Mouse (Mus musculus): Measurements from ENCODE around the gene Olfr768. TPM values are rescaled to one million over a fixed set of nuclear protein-coding genes. Genes with fewer than 3 reads are reported as not detected.
"Not testable (repeated sequence)": the region's sequence is repeated elsewhere in the genome, so short reads cannot be mapped to it uniquely, and the experiment has no call there.

The Olfr768 gene
- polyA plus RNA-seq, 2 experiments: 0.04 TPM; not detected in 1

DNA sequence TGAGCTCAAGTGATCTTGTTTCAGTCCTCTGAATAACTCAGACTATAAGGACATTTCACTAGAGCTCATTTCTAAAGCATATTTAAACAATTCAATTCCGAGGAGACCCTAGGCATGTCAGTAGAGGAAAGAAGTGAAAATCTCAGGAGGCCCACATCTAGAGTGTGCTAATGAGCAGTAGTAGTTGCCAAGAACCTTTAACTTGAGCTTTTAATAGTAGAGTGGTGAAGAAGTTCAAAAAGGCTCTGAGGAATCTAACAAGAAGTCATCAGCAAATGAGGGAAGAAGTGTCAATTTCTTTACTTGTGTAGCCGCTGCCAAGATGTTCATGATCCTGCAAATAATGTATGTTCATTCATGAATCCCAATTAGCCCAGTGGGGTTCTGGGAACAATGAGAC lies 30.3 kb downstream of the Olfr768 start, which contains the start of gene Olfr766-ps1:
Gene Olfr766-ps1 (minus strand): TSS at position 101 of the 400 bp plus-strand sequence.
- ATAC-seq (ENCODE audit: low FRiP score, low read depth): no peak
- Histone ChIP-seq H3K4me3 (replicated peaks; ENCODE audit: low read length) (no peak within 1 kb of the TSS), H3K36me3 (ENCODE audit: control insufficient read depth, insufficient read depth, low read length) (no peaks in the 10 kb centered on the region), H3K4me1 (ENCODE audit: control insufficient read depth, insufficient read depth, low read length) (no peaks in the 10 kb centered on the region), H3K4me2 (replicated peaks; ENCODE audit: low read depth, low read length, severe bottlenecking) (no peak within 1 kb of the TSS), H3K9ac (ENCODE audit: low read depth, low read length, severe bottlenecking) (no peak within 1 kb of the TSS), H3K9me3 (ENCODE audit: control insufficient read depth, low read length) (no peaks in the 10 kb centered on the region), H3K27ac (replicated peaks; ENCODE audit: low read depth, low read length) (no peak within 1 kb of the TSS), H3K27me3 (ENCODE audit: control insufficient read depth, insufficient read depth, low read length) (no peaks in the 10 kb centered on the region)
- no peak for DNase-seq (ENCODE audit: low spot score)
- no peak for TF ChIP-seq POLR2A (IDR thresholded peaks at IDR 0.05; ENCODE audit: borderline replicate concordance, extremely low read depth, insufficient read depth, insufficient read length)
- WGBS: 80% methylated on average over 2 of the region's 2 CpGs

DNA sequence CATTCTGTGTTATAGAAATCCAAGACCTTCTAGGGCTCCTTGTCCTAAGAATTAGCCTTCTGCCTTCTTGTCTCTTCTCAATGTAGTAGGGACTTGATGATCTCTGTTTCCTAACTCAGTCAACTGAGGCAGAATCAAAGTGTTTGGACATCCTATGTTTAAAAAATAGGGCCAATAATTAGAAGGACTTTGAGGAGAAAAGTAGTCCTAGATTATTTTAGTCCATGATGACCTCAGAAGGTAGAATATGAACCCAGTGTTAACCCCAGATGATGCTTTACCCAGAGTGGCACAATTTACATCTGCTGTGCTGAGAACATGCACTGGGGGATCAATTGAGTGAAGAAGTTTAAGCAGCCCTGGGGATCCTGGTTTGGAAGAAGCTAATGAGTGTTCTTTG lies 49.3 kb downstream of the Olfr768 start, which contains the start of gene Olfr765:
Gene Olfr765 (minus strand): TSS at position 101 of the 400 bp plus-strand sequence.
- not testable (repeated sequence) for H3K9me3 ChIP-seq (ENCODE audit: control insufficient read depth, low read length); H3K9ac ChIP-seq (ENCODE audit: low read depth, low read length, severe bottlenecking); H3K27ac ChIP-seq (replicated peaks; ENCODE audit: low read depth, low read length); H3K4me2 ChIP-seq (replicated peaks; ENCODE audit: low read depth, low read length, severe bottlenecking); H3K4me1 ChIP-seq (ENCODE audit: control insufficient read depth, insufficient read depth, low read length); H3K27me3 ChIP-seq (ENCODE audit: control insufficient read depth, insufficient read depth, low read length); DNase-seq (ENCODE audit: low spot score); ATAC-seq (ENCODE audit: low FRiP score, low read depth); H3K4me3 ChIP-seq (replicated peaks; ENCODE audit: low read length); H3K36me3 ChIP-seq (ENCODE audit: control insufficient read depth, insufficient read depth, low read length)

Other genes with a start within 250 kb of the Olfr768 start
- gene Gdf11, start 207.7 kb downstream of the Olfr768 start, polyA plus RNA-seq (2012; rRNA removed): 10.8 and 11.8 TPM in 2 replicates
- 6.3 and 9.2 TPM in 2 replicates for gene Gdf11, start 207.7 kb downstream of the Olfr768 start, polyA plus RNA-seq (2014; fragmentation: Nextera tagmentation; extraction: Ambion mirVana)
- 346 and 448 TPM in 2 replicates for gene Cd63, start 198.4 kb downstream of the Olfr768 start, polyA plus RNA-seq (2012; rRNA removed)
- gene Cd63, start 198.4 kb downstream of the Olfr768 start, polyA plus RNA-seq (2014; fragmentation: Nextera tagmentation; extraction: Ambion mirVana): 942 and 957 TPM in 2 replicates
- 17.9 and 23.2 TPM in 2 replicates for gene Rdh5, start 176.5 kb downstream of the Olfr768 start, polyA plus RNA-seq (2012; rRNA removed)
- gene Rdh5, start 176.5 kb downstream of the Olfr768 start, polyA plus RNA-seq (2014; fragmentation: Nextera tagmentation; extraction: Ambion mirVana): 11.8 and 12.5 TPM in 2 replicates
- gene Bloc1s1, start 175.3 kb downstream of the Olfr768 start, polyA plus RNA-seq (2012; rRNA removed): 211 and 285 TPM in 2 replicates
- 242 and 262 TPM in 2 replicates for gene Bloc1s1, start 175.3 kb downstream of the Olfr768 start, polyA plus RNA-seq (2014; fragmentation: Nextera tagmentation; extraction: Ambion mirVana)
- 22.3 and 24.1 TPM in 2 replicates for gene Itga7, start 165.6 kb downstream of the Olfr768 start, polyA plus RNA-seq (2012; rRNA removed)
- 7.0 and 11.5 TPM in 2 replicates for gene Itga7, start 165.6 kb downstream of the Olfr768 start, polyA plus RNA-seq (2014; fragmentation: Nextera tagmentation; extraction: Ambion mirVana)
- 0.24 and 0.38 TPM in 2 replicates for gene Mettl7b, start 138.4 kb downstream of the Olfr768 start, polyA plus RNA-seq (2012; rRNA removed)
- gene Mettl7b, start 138.4 kb downstream of the Olfr768 start, polyA plus RNA-seq (2014; fragmentation: Nextera tagmentation; extraction: Ambion mirVana): 0.21 and 0.80 TPM in 2 replicates
- gene Olfr9, start 109.9 kb downstream of the Olfr768 start, polyA plus RNA-seq (2012; rRNA removed): not detected in 2 replicates
- gene Olfr9, start 109.9 kb downstream of the Olfr768 start, polyA plus RNA-seq (2014; fragmentation: Nextera tagmentation; extraction: Ambion mirVana): not detected in 2 replicates
- gene Olfr763, start 88.6 kb downstream of the Olfr768 start, polyA plus RNA-seq (2012; rRNA removed): not detected in 2 replicates
- gene Olfr763, start 88.6 kb downstream of the Olfr768 start, polyA plus RNA-seq (2014; fragmentation: Nextera tagmentation; extraction: Ambion mirVana): not detected in 2 replicates
- 0.01 TPM in 1 of 2 replicates, not detected in the other for gene Olfr764-ps1, start 59.5 kb downstream of the Olfr768 start, polyA plus RNA-seq (2012; rRNA removed)
- not detected in 2 replicates for gene Olfr764-ps1, start 59.5 kb downstream of the Olfr768 start, polyA plus RNA-seq (2014; fragmentation: Nextera tagmentation; extraction: Ambion mirVana)
- gene Olfr765, start 49.4 kb downstream of the Olfr768 start, polyA plus RNA-seq (2012; rRNA removed): not detected in 2 replicates
- not detected in 2 replicates for gene Olfr765, start 49.4 kb downstream of the Olfr768 start, polyA plus RNA-seq (2014; fragmentation: Nextera tagmentation; extraction: Ambion mirVana)
- 0.03 TPM in 1 of 2 replicates, not detected in the other for gene Olfr766-ps1, start 30.4 kb downstream of the Olfr768 start, polyA plus RNA-seq (2012; rRNA removed)
- gene Olfr766-ps1, start 30.4 kb downstream of the Olfr768 start, polyA plus RNA-seq (2014; fragmentation: Nextera tagmentation; extraction: Ambion mirVana): not detected in 2 replicates
- 0.01 TPM in 1 of 2 replicates, not detected in the other for gene Olfr767, start 16.5 kb downstream of the Olfr768 start, polyA plus RNA-seq (2012; rRNA removed)
- gene Olfr767, start 16.5 kb downstream of the Olfr768 start, polyA plus RNA-seq (2014; fragmentation: Nextera tagmentation; extraction: Ambion mirVana): not detected in 2 replicates
- gene Olfr769, start 18.5 kb upstream of the Olfr768 start, polyA plus RNA-seq (2012; rRNA removed): 0.01 TPM in 1 of 2 replicates, not detected in the other
- not detected in 2 replicates for gene Olfr769, start 18.5 kb upstream of the Olfr768 start, polyA plus RNA-seq (2014; fragmentation: Nextera tagmentation; extraction: Ambion mirVana)
- not detected in 2 replicates for gene Olfr770, start 39.6 kb upstream of the Olfr768 start, polyA plus RNA-seq (2012; rRNA removed)
- not detected in 2 replicates for gene Olfr770, start 39.6 kb upstream of the Olfr768 start, polyA plus RNA-seq (2014; fragmentation: Nextera tagmentation; extraction: Ambion mirVana)
- not detected in 2 replicates for gene Olfr771, start 65.4 kb upstream of the Olfr768 start, polyA plus RNA-seq (2012; rRNA removed)
- not detected in 2 replicates for gene Olfr771, start 65.4 kb upstream of the Olfr768 start, polyA plus RNA-seq (2014; fragmentation: Nextera tagmentation; extraction: Ambion mirVana)
- gene Olfr772, start 78.5 kb upstream of the Olfr768 start, polyA plus RNA-seq (2012; rRNA removed): not detected in 2 replicates
- gene Olfr772, start 78.5 kb upstream of the Olfr768 start, polyA plus RNA-seq (2014; fragmentation: Nextera tagmentation; extraction: Ambion mirVana): not detected in 2 replicates
- gene Olfr773, start 88.0 kb upstream of the Olfr768 start, polyA plus RNA-seq (2012; rRNA removed): not detected in 2 replicates
- gene Olfr773, start 88.0 kb upstream of the Olfr768 start, polyA plus RNA-seq (2014; fragmentation: Nextera tagmentation; extraction: Ambion mirVana): not detected in 2 replicates
- not detected in 2 replicates for gene Olfr774, start 136.8 kb upstream of the Olfr768 start, polyA plus RNA-seq (2012; rRNA removed)
- not detected in 2 replicates for gene Olfr774, start 136.8 kb upstream of the Olfr768 start, polyA plus RNA-seq (2014; fragmentation: Nextera tagmentation; extraction: Ambion mirVana)
- gene Olfr775, start 149.0 kb upstream of the Olfr768 start, polyA plus RNA-seq (2012; rRNA removed): not detected in 2 replicates
- gene Olfr775, start 149.0 kb upstream of the Olfr768 start, polyA plus RNA-seq (2014; fragmentation: Nextera tagmentation; extraction: Ambion mirVana): not detected in 2 replicates
- not detected in 2 replicates for gene Olfr776, start 159.8 kb upstream of the Olfr768 start, polyA plus RNA-seq (2012; rRNA removed)
- gene Olfr776, start 159.8 kb upstream of the Olfr768 start, polyA plus RNA-seq (2014; fragmentation: Nextera tagmentation; extraction: Ambion mirVana): not detected in 2 replicates
- not detected in 2 replicates for gene Olfr777, start 172.1 kb upstream of the Olfr768 start, polyA plus RNA-seq (2012; rRNA removed)
- gene Olfr777, start 172.1 kb upstream of the Olfr768 start, polyA plus RNA-seq (2014; fragmentation: Nextera tagmentation; extraction: Ambion mirVana): not detected in 2 replicates
- gene Olfr780, start 218.7 kb upstream of the Olfr768 start, polyA plus RNA-seq (2012; rRNA removed): not detected in 2 replicates
- not detected in 2 replicates for gene Olfr780, start 218.7 kb upstream of the Olfr768 start, polyA plus RNA-seq (2014; fragmentation: Nextera tagmentation; extraction: Ambion mirVana)
- gene Olfr781, start 229.5 kb upstream of the Olfr768 start, polyA plus RNA-seq (2012; rRNA removed): not detected in 2 replicates
- gene Olfr781, start 229.5 kb upstream of the Olfr768 start, polyA plus RNA-seq (2014; fragmentation: Nextera tagmentation; extraction: Ambion mirVana): not detected in 2 replicates
- gene Olfr782, start 249.5 kb upstream of the Olfr768 start, polyA plus RNA-seq (2012; rRNA removed): not detected in 2 replicates
- not detected in 2 replicates for gene Olfr782, start 249.5 kb upstream of the Olfr768 start, polyA plus RNA-seq (2014; fragmentation: Nextera tagmentation; extraction: Ambion mirVana)

Data from limb, embryonic 14.5 days (tissue).